In genomic region chr4:148900295-148901211, GRCm38 (mm10) we compare ENCODE assay signal across 8 mouse cellular contexts.
DNase-seq lines count a peak whose midpoint lies in the region; ATAC-seq and TF ChIP-seq lines count a peak whose summit lies in the region.

No protein-coding gene starts in this region.

- H3K4me1 ChIP-seq in forebrain, postnatal 0 days (ENCODE audit: insufficient read depth) = 0 out of 2 replicates have a peak, but pooled peaks cover 3% of the 10 kb centered on the region
- H3K4me1 ChIP-seq in hindbrain, embryonic 12.5 days = peaks cover 42% of the 10 kb centered on the region
- H3K4me1 ChIP-seq in midbrain, embryonic 10.5 days = peaks cover 60% of the 10 kb centered on the region

- H3K27ac ChIP-seq in forebrain, postnatal 0 days (ENCODE audit: low read depth, low read length) = no peak overlapping the region
- peak overlapping the region; percentile 52; the same call in 1 of the 2 replicates for H3K27ac ChIP-seq in hindbrain, embryonic 12.5 days
- peak overlapping the region; percentile 79 for H3K27ac ChIP-seq in midbrain, embryonic 10.5 days (replicated peaks)

- H3K4me2 ChIP-seq in forebrain, postnatal 0 days (ENCODE audit: low read depth) = peak overlapping the region; percentile 98
- H3K4me2 ChIP-seq in hindbrain, embryonic 12.5 days (replicated peaks) = peak overlapping the region; percentile 95

- H3K27me3 ChIP-seq in forebrain, postnatal 0 days (ENCODE audit: insufficient read depth, low read length) = peaks cover 41% of the 10 kb centered on the region
- H3K27me3 ChIP-seq in hindbrain, embryonic 12.5 days = peaks cover 91% of the 10 kb centered on the region
- H3K27me3 ChIP-seq in midbrain, embryonic 10.5 days (ENCODE audit: low read depth, poor library complexity, severe bottlenecking) = peaks cover 96% of the 10 kb centered on the region

- peak; percentile 89 for ATAC-seq in forebrain, postnatal 0 days
- ATAC-seq in hindbrain, embryonic 12.5 days (ENCODE audit: low FRiP score) = peak; percentile 79

- H3K36me3 ChIP-seq in forebrain, postnatal 0 days (ENCODE audit: insufficient read depth) = no peaks in the 10 kb centered on the region
- H3K36me3 ChIP-seq in hindbrain, embryonic 12.5 days = no peaks in the 10 kb centered on the region
- no peaks in the 10 kb centered on the region for H3K36me3 ChIP-seq in midbrain, embryonic 10.5 days

- intact Hi-C loops in left cerebral cortex, postnatal 4 days (cut with DNase I) = no loop called here

- under 1% methylated on average over 101 of the region's 123 CpGs for WGBS in forebrain, postnatal 0 days
- WGBS in hindbrain, embryonic 12.5 days = under 1% methylated on average over 102 of the region's 123 CpGs
- under 1% methylated on average over 123 of the region's 123 CpGs for WGBS in midbrain, embryonic 10.5 days

- H3K4me3 ChIP-seq in forebrain, postnatal 0 days (ENCODE audit: low read depth, low read length) = peak overlapping the region; percentile 66
- peak overlapping the region; percentile 63 for H3K4me3 ChIP-seq in hindbrain, embryonic 12.5 days
- peak overlapping the region; percentile 77 for H3K4me3 ChIP-seq in midbrain, embryonic 10.5 days

- peak overlapping the region; percentile 31 for H3K9ac ChIP-seq in forebrain, postnatal 0 days
- peak overlapping the region; percentile 57 for H3K9ac ChIP-seq in hindbrain, embryonic 12.5 days

- peak; percentile 70 for DNase-seq in MEL-GATA-1-ER (ENCODE audit: extremely low read depth, low read depth)
- peak; percentile 59 for DNase-seq in cerebellum, adult 11 months
- DNase-seq in forebrain, postnatal 0 days = peak; percentile 73
- peak; percentile 74 for DNase-seq in left cerebral cortex, postnatal 4 days
- peak; percentile 86 for DNase-seq in midbrain, embryonic 10.5 days (ENCODE audit: low spot score)
- DNase-seq in skeletal muscle tissue, adult 2 months (ENCODE audit: low read depth, low spot score) = peak; percentile 73
- DNase-seq in yolk sac, embryonic 10.5 days (ENCODE audit: low spot score) = peak; percentile 87

- H3K9me3 ChIP-seq in forebrain, postnatal 0 days (ENCODE audit: low read length) = no peaks in the 10 kb centered on the region
- H3K9me3 ChIP-seq in hindbrain, embryonic 12.5 days (replicated peaks) = no peaks in the 10 kb centered on the region
- H3K9me3 ChIP-seq in midbrain, embryonic 10.5 days (replicated peaks) = no peaks in the 10 kb centered on the region

- no peak for TF ChIP-seq CTCF in forebrain, postnatal 0 days (IDR thresholded peaks at IDR 0.05; ENCODE audit: low read depth)
